Comparison of ENCODE assay signal across 19 mouse cellular contexts in the genomic region with DNA sequence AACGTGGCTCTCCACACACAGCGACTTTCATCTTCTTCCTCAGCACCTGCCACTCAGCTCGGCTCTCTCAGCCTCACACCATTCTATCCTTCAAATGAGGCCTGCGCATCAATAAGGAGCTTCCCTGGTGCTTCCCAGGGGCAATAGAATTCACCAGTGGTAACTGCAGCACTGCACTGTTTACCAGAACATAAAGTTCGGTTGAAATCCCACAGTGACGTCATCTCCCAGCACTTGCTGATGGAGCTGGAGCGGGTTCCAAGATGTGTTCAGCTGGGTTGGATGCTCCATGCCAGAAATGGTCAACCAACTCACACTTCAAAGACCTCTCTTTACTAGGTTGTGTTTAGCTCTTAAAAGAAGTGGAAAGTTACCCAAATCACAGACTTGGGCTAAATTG.
DNase-seq lines count a peak whose midpoint lies in the region; ATAC-seq lines count a peak whose summit lies in the region.
"Had no signal": no experiment of that assay in that cellular context is flagged by ENCODE, and none has a peak within 500 bp of the region (broad histone marks: within the 10 kb centered on the region; RNA-seq: fewer than 3 reads in every experiment).

No protein-coding gene starts in this region.

- H3K9ac ChIP-seq in heart, embryonic 11.5 days (ENCODE audit: low read depth, low read length) = no peak overlapping the region
- H3K9ac ChIP-seq: limb, embryonic 13.5 days; liver, embryonic 12.5 days; midbrain, embryonic 12.5 days had no signal

- H3K36me3 ChIP-seq in heart, embryonic 11.5 days (ENCODE audit: control insufficient read depth, insufficient read depth, low read length) = no peaks in the 10 kb centered on the region
- H3K36me3 ChIP-seq: forebrain, embryonic 10.5 days; limb, embryonic 13.5 days; liver, embryonic 12.5 days; midbrain, embryonic 12.5 days had no signal

- no peaks in the 10 kb centered on the region for H3K9me3 ChIP-seq in heart, embryonic 11.5 days (replicated peaks; ENCODE audit: control insufficient read depth, low read length)
- H3K9me3 ChIP-seq: forebrain, embryonic 10.5 days; limb, embryonic 13.5 days; liver, embryonic 12.5 days; midbrain, embryonic 12.5 days had no signal

- intact Hi-C loops in heart, postnatal 25 days (cut with DNase I) = loop anchor here (5.0 kb wide), 1 partner anchor 63 kb away; no protein-coding TSS in a partner anchor

- H3K4me3 ChIP-seq in heart, embryonic 11.5 days (ENCODE audit: low read depth, low read length) = no peak overlapping the region
- H3K4me3 ChIP-seq: forebrain, embryonic 10.5 days; limb, embryonic 13.5 days; liver, embryonic 12.5 days; midbrain, embryonic 12.5 days had no signal

- no peaks in the 10 kb centered on the region for H3K4me1 ChIP-seq in heart, embryonic 11.5 days (ENCODE audit: control insufficient read depth, insufficient read depth, low read length)
- H3K4me1 ChIP-seq: liver, embryonic 12.5 days; midbrain, embryonic 12.5 days had no signal

- WGBS in heart, embryonic 11.5 days (ENCODE audit: insufficient replicate concordance) = 80% methylated on average over 7 of the region's 7 CpGs

- H3K27ac ChIP-seq in heart, embryonic 11.5 days (ENCODE audit: low read depth, low read length) = no peak overlapping the region
- H3K27ac ChIP-seq: forebrain, embryonic 10.5 days; limb, embryonic 13.5 days; liver, embryonic 12.5 days; midbrain, embryonic 12.5 days; stomach, postnatal 0 days had no signal

- peak; percentile 54 for ATAC-seq in frontal cortex, adult (ENCODE audit: low TSS enrichment)
- ATAC-seq in heart, embryonic 11.5 days (replicated peaks; ENCODE audit: insufficient number of reproducible peaks, low FRiP score, low TSS enrichment) = no peak
- ATAC-seq: CD4-positive, CD25-positive, alpha-beta regulatory T cell, adult 4 months; liver, embryonic 12.5 days had no signal

- no peak overlapping the region for H3K4me2 ChIP-seq in heart, embryonic 11.5 days
- H3K4me2 ChIP-seq: limb, embryonic 13.5 days; liver, embryonic 12.5 days; midbrain, embryonic 12.5 days had no signal

- no peaks in the 10 kb centered on the region for H3K27me3 ChIP-seq in heart, embryonic 11.5 days (ENCODE audit: control insufficient read depth, insufficient read depth, low read length)
- H3K27me3 ChIP-seq: liver, embryonic 12.5 days; midbrain, embryonic 12.5 days had no signal

- DNase-seq in frontal cortex, adult 2 months (ENCODE audit: extremely low spot score in 1 of 2, low spot score in 1 of 2) = no peak
- DNase-seq in heart, adult 8-10 months (ENCODE audit: low spot score) = peak; percentile 39
- peak; percentile 40 for DNase-seq in right cerebral cortex, adult 18-20 months
- DNase-seq in right cerebral cortex, postnatal 4 days = no peak
- peak; percentile 23 for DNase-seq in heart, postnatal 25 days (ENCODE audit: low spot score)
- DNase-seq in kidney, postnatal 36 days = no peak
- DNase-seq: adrenal gland, postnatal 25 days; cerebellum, adult 9-10 months; kidney, adult 11 months; lung, adult 18-20 months; thymus, adult 2 months had no signal

Comparison
In these comparisons a context has a peak if more than half of its experiments do, and no peak if none do; other contexts are left out.
1. DNase-seq: peak in heart, adult 8-10 months (single experiment), right cerebral cortex, adult 18-20 months (single experiment) and heart, postnatal 25 days (single experiment); none in frontal cortex, adult 2 months (0 of 2), right cerebral cortex, postnatal 4 days (single experiment) and kidney, postnatal 36 days (0 of 2).